Mouse (Mus musculus): ENCODE results near the gene Gm10053.
A peak's percentile ranks its signal among the peaks of the same experiment; 100 is the strongest.
"Not testable (repeated sequence)": the region's sequence is repeated elsewhere in the genome, so short reads cannot be mapped to it uniquely, and the experiment has no call there.

Gene Gm10053

DNA sequence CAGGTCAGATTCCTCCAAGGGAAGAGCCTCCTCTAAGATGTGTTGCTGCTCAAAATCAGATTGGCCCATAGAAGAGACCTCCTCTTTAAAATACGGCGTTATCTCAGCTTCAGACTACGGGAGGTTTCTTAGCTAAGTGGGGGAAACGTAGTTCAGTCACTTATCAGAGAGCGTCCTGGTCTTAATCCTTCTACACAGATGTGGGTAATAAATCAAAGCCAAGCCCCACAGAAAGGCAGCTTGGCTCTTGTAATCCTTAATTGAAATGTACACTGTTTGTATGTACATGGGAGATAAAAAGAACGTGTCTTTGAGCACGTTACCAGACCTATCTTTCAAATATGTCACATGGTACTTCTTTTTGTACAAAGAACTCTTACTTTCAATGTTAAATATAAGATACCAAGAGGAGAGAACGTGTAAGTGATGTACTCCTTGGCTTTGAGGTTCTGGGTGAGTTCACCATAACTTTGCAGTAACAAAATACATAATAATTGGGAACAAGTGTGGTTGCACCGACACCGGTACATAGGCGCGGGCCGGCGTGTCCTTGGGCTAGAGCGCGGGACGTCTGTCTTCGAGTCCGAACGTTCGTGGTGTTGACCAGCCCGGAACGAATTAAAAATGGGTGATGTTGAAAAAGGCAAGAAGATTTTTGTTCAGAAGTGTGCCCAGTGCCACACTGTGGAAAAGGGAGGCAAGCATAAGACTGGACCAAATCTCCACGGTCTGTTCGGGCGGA is at the start of gene Gm10053:
TSS of gene Gm10053 (plus strand) at position 558 of the 742 bp plus-strand sequence.
- DNase-seq: not testable (repeated sequence)

DNA sequence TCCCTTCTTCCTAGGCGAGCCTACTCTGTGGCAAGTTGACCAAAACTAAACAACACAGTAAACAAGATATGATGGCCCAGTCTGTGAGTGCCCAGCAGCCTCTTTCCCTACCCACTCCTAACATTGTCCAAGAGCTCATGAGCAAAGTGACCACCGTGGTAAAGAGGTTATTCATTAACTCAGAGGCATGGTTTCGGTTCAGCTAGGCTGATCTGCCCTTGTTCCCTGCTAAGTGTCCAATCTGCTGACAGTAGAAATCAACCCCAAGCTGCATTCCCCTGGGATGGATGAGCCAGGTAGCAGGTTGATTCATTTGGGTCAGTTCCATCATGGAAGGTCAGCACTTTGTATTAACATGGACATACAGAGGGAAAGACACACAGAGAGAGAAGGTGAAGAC is 33.4 kb upstream of the Gm10053 start:
- DNase-seq: no peak

DNA sequence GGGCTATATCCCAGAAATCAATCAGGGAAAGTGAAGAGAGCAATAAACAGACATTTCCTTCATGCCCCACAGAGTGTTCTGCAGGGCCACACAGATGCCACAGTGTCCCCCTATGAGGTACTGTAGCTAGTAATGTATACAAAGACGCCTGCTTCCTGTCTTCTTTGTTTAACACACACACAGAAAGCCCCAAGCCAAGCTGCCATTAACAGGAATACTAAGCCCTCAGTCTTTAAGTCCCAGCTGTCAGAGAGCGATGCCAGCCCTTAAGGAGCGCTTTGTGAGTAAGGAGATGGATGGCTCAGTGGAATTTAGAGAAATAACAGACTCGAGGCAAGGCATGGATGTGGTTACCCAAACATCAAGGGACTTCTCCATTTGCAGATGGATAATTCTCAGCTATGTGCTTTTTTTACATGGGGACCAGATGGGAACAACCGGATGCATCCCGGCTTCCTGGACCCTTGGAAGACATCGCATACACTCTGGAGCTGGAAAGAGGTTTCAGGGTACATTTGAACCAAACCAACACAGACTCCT is 30.4 kb upstream of the Gm10053 start:
- DNase-seq: peak; percentile 10

DNA sequence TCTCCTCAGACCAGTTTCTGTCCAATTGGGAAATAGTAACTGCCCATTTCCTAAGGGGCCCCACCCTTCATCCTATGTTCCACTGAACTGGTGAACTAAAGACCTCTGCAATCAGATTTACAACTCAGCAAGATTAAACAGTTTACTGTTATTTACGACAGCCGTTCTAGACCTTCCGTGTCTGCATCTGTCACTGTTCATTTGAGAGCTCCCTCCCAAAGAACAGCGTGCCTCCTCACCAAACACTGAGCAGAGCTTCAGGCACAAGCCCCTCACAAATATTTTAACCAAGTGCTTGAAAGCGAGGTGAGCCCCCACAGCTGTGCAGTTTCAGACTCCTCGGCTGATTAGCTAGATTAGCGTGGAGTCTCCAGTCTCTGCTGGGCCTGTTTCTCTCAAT is 27.1 kb upstream of the Gm10053 start:
- peak; percentile 9 for DNase-seq

DNA sequence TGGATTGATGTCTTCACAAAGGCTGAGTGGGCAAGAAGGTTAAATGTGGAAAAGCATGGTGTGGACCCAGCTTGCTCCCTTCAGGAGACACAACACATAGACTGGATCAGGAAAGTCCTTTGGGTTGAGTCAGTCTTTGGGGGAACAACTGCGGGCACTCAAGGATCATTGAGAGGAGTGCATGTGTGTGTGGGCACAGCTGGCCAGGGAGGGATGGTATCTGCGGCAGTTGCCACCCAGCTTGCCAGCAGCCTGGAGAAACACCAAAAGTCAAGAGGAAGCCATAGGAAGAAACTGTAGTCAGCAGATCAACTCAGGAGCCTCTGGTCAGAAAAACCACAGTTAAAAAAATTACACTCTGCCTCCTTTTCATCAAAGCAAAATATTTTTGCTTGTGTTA is 26.6 kb upstream of the Gm10053 start:
- DNase-seq: peak; percentile 1

DNA sequence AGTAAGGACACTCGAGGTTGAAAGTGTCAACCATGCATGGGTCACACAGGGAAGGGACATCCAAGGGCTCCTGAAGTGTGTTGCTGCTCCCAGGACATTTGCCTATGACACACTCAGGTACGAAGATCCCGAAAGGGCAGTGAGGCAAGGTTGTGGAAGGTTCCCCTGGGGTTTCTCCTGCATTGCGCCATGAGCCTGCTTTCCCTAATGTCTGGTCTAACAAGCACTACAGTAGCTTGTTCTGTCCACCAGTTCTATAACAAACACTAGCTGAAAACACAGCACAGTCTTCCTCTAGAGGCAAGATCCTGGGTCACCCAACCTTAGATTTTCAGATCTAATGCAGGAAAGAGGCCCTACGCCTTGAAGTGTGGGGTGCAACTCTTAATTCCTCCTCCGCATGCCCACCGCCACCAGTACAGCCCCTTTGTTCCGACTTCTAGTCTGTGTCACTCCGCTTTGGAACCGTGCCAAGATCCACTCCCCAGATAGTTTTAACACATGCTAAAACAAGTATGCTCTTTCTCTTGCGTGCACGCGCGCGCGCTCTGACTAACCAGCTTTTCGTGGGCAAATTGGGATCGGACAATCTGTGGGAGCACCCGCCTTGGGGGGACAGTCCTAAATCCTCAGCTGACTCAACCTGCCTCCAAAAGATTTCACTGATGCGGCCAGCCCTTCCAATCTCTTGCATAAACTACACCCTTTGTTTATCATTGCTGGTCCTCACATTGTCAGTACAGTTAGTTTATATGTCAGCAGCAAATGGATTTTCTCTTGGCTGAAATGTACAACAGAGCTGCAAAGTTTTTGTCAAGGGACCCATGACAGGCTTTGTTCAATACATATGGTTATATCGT is 23.8 kb upstream of the Gm10053 start:
- peak; percentile 68 for DNase-seq

DNA sequence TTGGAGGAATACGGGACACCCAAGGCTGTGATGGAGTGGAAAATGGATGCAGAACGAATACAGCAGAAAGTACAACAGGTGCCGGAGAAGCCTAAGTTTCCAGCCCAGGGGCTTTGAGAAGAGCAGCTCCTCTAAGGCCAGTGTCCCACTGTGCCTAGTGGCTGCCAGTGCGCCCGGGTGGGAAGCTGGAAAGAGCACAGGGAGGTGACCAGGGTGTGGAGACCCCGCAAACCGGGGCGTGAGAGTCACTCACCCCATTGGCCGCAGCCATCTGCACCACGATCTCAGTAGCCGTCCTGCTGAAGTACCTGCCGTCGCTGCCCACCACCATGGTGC is 14.2 kb upstream of the Gm10053 start:
- DNase-seq: no peak

DNA sequence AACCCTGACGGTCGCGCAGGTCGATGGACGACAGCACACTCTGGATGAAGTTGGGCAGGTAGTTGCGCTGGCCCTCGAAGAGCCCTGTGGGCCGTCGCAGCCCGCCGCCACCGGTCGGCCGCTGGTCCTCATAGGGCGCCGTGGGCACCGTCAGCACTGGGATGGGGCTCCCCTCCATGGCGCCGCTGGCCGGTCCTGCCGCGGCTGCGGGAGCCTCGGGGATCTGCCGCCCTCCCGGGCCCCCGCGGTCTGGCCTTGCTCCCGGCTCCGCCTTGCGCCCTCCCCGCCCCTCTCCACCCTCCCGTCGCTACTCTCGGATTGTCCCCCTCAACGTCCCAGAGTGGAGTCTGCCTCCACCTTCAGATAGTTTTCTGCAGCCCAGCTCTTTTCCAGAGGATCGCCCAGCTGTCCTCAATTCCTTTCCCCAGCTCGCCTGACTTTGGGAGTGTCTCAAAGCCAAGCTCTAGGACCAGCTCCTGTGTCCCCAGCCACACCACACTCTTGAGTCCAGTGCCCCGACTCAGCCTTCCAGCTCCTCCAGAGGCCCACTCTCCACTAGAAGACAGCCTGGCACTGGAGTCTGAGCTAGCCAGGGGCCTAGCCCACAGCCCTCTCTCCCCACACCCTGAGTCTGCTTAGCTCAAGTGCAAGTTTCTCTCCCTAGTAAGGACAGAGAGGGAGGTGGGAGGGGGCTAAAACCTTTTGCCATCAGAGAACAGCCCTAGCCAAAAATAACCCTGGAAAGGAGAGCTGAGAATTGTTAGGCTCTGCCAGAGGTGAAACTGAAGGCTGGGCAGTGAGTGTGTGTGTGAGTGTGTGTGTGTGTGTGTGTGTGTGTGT is 13.7 kb upstream of the Gm10053 start, which contains the start of gene Pgm5:
TSS of gene Pgm5 (minus strand) at position 244 of the 840 bp plus-strand sequence.
- peak; percentile 58 for DNase-seq

DNA sequence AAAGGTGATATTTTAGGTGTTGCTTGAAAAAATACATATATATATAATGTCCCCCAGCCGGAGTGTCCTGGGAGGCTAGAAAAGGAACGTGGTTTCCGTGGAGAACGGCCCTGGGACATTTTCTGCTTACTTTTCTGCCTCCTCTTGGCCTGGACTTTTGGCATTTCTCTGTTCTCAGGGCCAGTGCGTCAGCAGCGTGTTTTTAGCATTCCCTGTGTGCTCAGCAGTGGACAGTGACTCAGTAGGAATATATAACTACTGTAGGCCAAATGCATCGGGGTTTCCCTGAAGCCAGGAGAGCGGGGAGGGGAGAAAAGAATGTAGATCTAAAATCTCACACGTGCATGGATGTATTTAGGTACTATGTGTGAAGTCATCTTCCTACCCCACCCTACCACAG is 10.1 kb upstream of the Gm10053 start:
- no peak for DNase-seq

DNA sequence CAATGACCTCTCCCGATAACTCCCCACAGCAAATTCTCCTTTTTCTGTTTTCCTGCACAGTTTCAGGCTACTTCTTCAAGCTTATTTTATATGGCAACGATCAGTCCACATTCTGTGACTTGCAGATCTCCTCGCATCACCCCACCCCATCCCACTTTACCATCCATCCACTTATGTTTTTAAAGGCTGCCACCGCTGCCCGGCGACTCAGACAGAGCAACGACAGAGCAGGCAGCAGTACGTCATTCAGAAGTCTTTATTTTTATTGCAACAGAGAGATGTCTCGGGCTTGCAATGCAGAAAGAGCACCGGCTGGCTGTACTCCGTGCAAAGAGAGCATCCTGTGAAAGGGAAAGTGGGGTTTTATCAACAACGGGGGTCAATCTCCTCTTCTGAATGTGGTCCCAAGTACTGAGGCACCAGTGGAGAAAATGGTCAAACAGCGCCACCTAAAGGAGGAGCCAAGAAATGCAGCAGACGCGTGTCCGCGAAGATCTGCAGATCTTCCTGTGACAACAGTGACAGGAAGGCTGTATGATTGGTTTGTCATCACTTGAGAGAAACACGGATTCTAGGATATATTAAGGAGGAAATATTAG is 4.3 kb upstream of the Gm10053 start:
- peak; percentile 79 for DNase-seq

DNA sequence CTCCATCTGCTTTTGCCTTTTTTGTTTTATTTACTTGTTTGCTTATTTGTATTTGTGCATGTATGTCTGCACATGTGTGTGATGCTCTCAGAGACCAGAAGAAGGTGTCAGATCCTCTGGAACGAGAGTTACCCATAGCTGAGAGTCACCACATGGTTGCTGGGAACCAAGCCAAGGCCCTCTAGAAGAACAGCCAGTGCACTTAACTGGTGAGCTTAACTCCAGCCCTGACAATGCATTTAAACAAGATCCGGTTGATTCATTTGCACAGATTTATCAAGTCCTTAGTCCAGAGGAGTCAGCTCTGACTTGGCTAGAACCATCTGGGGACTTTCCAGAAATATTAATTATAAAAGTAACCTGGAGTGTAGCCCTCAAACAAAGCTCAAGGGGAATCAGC is 1.6 kb upstream of the Gm10053 start:
- DNase-seq: peak; percentile 24

DNA sequence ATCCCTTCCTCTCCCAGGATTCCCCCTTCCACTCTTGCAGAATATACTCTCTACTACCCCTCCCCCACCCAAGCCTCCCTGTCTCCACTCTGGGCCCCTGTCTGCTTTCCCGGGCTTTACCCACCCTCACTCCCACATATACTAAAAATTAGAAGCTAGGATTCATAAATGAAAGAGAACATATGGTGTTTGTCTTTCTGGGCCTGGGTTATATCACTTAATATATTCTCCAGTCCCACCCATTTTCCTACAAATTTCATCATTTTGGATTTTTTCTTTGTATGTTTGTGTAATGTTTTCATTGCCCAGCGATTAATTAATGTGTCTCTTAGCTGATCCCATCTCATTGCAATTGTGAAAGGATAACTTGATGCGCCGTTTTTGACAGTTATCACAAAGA is 5.8 kb downstream of the Gm10053 start:
- no peak for DNase-seq

DNA sequence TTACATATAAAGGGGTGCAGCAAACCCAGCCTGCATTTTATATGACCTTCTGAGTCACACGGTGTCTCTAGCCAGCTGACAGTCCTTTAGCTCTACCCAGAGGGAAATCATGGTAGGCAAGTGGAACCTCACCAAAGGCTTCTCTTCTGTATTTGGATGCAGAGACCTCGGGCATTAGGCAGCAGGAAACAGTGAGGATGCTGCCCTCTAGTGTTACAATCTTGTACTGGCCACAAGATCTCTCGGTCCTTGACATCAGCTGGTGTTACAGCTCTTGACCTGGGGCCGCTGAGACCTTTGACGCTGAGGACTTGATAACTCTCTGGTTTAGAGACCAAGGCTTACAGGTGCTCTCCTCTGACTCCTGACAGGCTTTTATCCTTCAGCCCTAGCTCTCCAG is 10.0 kb downstream of the Gm10053 start:
- peak; percentile 68 for DNase-seq

DNA sequence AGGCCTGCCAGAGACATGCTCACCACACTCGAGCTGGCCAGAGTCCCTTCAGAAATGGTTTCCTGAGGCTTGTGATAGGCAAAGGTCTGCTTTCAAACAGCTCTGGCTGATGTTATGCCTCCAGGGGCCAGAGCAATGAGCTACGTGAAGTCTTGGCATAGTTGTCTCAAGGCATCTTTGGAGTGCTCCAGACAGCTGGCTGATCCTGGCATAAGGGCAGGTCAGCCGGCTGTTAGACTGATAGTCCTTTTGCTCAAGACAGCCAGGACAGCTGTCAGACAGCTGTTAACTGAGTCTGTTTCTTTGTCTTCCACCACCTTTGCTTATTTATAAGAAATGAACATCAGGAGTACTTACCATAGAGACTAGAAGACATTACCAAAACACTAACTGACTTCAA is 11.4 kb downstream of the Gm10053 start:
- no peak for DNase-seq

DNA sequence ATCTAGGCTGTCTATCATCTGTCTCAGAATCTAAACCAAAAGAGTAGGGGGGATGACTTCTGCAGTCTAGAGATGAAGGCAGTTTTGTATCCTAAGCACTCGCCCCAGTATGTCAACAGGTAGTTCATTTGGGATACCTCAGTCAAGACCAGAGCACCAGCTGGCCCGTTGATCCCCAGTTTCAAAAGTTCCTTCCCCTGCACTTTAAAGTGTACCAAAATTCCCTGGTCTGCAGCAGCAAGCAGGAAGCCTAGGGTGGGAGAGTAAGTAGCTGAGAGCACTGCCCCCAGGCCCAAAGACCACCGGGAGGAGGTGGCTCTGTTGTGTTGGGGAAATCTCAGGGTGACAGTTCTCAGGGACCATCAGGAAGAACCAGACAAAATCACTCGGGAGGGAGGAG is 21.1 kb downstream of the Gm10053 start:
- no peak for DNase-seq

DNA sequence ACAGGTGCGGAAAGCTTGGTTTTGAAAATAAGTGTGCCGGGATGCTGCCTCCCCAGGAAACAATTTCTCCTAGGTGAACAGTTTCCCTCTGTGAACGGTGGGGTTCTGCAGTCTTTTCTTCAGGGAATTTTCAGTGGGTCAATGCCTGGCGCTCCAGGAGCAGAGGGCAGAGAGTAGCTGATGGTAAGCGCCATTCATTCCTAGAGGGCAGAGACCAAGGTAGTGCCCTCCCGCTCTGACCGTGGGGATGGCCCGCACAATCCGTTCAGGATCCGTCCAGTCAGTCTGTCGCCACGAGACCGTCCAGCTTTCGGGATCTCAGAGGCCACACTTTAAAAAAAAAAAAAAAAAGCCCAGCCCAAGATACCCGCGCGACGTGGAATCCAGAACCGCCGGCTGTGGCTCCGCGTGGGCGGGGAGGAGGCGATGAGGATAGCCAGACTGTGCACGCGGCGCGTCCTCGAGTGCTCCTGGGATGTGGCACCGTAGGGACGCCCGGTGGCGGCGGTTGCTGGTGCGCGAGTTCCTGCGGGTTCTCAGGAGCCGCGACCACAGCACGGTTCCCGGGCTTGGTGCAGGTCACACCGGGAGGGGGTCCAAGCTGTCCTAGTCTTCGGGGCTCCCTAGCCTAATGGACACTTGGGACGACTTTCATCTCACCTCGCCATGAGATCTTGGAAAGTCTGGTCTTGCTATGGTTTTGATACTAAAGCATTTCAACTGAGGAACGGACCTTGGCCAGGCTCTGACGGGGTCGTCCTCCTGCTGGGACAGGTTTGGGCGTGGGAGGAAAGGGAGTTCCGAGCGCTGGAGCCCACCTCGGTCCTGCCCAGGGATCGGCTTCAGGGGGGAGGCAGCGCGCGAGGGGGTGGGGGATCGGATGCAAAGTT is 21.8 kb downstream of the Gm10053 start:
- no peak for DNase-seq

DNA sequence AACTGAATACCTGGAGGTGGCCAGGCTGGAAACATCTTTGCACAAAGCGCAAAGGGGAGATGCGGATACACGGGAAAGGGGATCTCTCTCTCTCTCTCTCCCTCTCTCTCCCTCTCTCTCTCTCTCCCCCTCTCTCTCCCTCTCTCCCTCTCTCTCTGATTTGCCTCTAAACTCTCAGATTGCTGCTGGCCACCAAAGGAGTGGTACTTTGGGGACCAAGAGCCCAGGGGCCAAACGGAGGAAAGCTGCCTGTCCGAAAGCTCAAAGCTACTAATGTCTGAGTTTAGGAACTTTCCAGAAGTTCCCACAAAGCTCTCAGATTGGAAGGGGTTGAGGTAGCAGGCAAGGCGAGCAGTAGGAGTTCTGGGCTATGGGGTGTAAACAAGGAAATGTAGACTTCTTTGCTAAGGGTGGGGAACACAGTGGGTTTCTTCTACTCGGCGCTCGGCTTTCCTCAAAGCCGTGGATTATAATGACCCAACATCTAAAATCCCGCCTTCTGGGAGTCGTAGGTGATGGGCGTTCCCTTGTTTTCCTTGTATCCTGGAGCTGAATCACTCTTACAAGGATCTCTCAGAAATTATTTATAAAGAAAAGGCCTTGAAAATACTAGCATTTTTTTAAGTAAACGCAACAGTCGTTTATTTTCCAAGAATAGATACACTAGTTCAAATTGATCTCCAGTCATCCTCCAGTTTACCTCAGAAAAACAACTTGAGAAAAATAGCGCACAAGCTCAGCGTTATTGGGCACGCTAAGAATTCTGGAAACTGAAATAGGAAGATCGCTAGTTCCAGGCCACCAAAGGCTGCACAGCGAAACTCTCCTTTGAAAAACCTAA is 22.6 kb downstream of the Gm10053 start:
- DNase-seq: no peak

DNA sequence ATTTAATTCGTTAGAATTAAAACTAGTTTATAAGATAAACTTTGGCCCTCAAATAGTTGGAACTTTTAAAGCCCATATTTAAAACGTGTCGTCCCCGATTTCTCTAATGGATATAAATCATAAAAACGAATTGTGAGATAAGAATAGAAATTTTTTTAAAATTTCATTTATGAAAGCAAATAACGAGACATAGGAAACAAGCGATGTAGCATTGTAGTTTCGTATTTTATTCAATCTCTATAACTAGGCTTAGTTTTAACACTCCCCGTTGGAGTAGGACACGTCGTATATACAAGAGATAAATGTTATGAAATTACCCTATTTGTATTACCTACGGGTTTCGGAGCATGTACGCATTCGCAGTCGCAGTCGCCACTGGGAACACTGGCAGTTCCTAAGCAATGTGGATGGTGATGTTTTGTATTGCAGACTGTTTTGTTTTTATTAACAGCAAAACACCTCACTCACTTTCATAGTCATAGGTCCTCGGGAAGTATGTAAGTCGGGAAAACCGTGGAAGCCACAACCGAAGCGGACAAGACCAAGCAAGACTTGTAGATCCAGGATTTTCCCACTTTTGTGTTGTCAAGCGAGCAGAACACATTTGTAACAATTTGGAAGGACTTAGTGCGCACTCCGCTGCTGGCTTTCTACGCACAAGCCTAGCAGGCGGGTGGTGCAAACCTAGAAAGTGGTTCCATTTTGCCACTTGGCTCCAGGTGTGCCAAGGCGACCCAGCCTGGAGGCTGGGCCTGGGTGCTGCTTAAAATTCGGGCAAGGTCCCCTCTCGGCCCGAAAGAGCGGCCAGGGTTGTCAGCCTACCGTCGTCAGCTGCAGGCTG is 23.5 kb downstream of the Gm10053 start:
- DNase-seq: no peak

All from lung, postnatal 10 days (tissue).